Mouse (Mus musculus) 3T3-L1 (cell line): ENCODE data around the gene Ccdc71.

ENCODE experiments used
- DNase-seq: peaks from one replicate; pipeline ENCODE4 v3.0.0-alpha.2; 2015; ENCODE audit warnings: low read depth, low spot score

The Ccdc71 gene

DNA sequence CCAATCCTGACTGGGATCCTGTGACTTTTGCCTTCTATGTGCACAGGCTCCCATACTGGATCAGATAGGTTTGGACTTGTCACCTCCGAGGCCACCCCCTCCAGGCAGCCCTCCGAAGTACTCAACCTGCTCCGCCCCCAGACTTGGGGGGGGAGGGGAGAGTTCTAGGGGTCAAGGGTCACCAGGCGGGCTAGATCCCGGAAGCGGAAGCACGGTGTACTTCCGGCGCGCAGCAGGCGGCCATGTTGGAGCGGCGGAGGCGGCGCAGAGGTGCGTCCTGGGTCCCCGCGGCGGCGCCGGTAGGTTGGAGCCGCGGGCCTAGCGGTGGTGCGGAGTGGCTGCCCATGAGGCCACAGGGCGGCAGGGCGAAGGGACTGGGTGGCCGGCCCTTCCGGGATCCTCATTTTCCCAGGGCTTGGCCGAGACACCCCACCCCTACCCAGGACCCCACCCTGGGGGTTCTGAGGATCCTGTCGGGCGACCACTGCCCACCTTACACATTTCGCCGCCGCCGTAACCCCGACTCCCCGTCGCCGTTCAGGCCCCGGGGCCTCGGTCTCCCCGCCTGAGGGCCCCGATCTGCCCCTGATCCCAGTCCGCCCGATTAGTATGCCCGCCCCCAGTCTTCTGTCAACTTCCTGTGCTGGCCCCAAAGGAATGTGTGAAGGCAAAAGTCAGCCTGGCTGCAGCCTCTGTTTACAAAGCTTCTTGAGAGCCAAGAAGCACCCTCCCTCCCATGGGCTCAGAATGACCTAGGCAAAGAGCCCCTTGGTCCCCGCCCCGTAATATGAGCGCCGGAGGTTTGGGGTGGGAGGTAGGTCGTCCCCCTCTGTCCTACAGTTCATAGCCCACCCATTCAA, at the start of gene Ccdc71:
Ccdc71 (plus strand) TSS at position 209 of the 860 bp plus-strand sequence.
- peak; percentile 81 for DNase-seq

GRCm38 (mm10) chr9:108411381-108411942, 48.9 kb upstream of the Ccdc71 start:
- no peak for DNase-seq

DNA sequence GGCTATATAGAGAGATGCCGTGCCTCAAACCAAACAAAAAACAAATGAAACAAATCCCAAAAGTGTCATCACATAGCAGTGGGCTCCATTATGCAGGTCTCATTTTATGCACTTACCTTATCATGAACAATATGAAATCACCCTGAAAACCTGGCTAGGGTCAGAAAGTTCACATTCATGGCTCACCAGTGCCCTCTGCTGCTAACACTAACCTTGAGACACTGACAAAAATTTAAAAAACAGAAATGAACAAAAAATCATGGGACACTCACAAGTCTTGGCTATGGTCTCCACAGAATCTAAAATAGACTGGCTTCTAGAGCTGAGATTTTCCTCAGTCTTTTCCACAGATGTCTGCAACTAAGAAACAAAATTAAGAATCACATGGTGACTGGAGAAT, 48.1 kb upstream of the Ccdc71 start:
- peak; percentile 38 for DNase-seq

DNA sequence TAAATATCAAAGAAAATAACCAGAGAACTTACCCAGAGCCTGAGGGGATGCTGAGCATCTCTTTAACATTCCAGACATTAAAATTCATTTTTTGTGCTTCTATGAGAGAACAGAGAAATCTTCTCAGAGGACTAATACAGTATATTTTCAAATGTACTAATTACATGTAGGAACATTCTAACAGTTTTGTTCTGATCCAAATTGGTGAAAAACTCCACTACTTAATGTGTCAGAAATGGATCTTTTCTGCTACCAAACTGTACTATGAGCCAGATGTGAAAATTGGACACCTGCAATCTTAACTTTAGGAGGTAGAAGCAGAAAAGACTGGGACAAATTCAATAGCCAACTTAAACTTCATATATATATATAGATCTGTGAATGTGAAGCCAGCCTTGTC, 31.9 kb upstream of the Ccdc71 start, which contains the start of gene Ccdc36:
Ccdc36 (minus strand) TSS at position 101 of the 400 bp plus-strand sequence.
- no peak for DNase-seq

- DNase-seq = no peak
These were observed 28.8 kb upstream of the Ccdc71 start for GRCm38 (mm10) chr9:108431431-108432067.

DNA sequence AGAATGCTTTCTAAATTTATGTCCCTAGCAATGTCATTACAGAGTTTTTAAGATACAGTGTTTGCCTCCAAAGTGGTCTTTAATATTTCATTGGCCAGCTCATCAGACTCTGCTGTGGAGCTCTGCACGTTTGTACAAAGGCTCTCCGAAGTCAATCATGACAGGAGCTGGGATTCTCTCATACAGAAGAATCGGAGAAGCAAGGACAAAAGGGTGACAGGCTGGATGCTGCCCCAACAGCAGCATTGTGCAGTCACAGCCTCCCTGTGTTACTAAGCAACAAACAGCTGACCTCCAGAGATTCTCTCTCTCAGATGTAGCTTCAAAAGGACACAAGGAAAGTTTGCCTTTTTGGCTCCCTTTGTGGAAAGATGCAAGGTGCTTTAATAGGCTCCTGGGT, 24.1 kb upstream of the Ccdc71 start, which contains the start of gene BC048562:
BC048562 (plus strand) TSS at position 301 of the 400 bp plus-strand sequence.
- no peak for DNase-seq

- DNase-seq = no peak
These were observed 21.2 kb upstream of the Ccdc71 start for GRCm38 (mm10) chr9:108439176-108439575.

GRCm38 (mm10) chr9:108440485-108440884, 19.8 kb upstream of the Ccdc71 start:
- no peak for DNase-seq

GRCm38 (mm10) chr9:108441236-108441919, 18.9 kb upstream of the Ccdc71 start:
- DNase-seq = no peak

- no peak for DNase-seq
These were observed 15.2 kb upstream of the Ccdc71 start for GRCm38 (mm10) chr9:108445125-108445524.

- DNase-seq = no peak
These were observed 10.5 kb upstream of the Ccdc71 start for GRCm38 (mm10) chr9:108449860-108450259.

- no peak for DNase-seq
These were observed 9.8 kb upstream of the Ccdc71 start for GRCm38 (mm10) chr9:108450292-108451169.

GRCm38 (mm10) chr9:108451170-108451493, 9.2 kb upstream of the Ccdc71 start:
- no peak for DNase-seq

- DNase-seq = no peak
These were observed 8.7 kb upstream of the Ccdc71 start for GRCm38 (mm10) chr9:108451519-108452160.

GRCm38 (mm10) chr9:108452291-108452906, 7.9 kb upstream of the Ccdc71 start:
- peak; percentile 56 for DNase-seq

- no peak for DNase-seq
These were observed 7.4 kb upstream of the Ccdc71 start for GRCm38 (mm10) chr9:108452911-108453310.

DNA sequence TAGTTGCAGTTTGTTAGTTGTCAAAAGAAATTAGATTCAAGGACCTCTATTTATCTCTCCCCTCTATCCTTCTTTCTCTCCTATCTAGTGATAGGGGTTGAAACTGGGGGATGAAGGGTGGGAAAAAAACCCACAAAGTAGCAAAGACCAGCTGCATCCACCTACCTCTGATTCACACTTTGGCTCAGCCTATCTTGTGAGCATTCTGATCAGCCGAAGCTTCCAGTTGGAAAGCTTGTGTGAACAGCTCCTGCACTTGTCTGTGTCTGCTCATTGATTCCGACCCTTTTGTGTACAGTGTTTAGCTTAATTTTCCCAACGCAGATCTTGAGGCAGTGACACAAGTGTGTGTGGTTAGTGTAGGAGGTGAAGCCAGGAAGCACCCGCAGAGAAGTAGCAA, 6.9 kb upstream of the Ccdc71 start:
- DNase-seq = no peak

DNA sequence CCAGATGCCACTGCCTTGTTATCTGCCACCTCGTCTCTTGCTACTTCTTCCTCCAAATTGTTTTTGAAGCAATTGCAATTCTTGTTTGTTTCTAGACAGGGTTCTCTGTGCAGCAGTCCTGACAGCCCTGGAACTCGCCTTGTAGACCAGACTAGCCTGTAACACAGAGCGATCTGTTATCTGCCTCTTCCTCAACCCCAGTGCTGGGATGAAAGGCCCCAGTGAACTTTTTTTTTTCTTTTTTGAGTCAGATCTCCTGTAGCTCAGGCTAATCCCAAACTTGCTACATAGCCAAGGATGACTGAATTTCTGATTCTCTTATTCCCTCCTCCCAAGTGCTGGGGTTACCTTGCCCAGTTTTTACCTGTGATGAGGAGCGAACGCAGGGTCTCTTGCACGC, 5.9 kb upstream of the Ccdc71 start:
- no peak for DNase-seq

GRCm38 (mm10) chr9:108455747-108456571, 4.4 kb upstream of the Ccdc71 start:
- DNase-seq = no peak
